Mouse (Mus musculus) cerebellum, adult 18-20 months (tissue): ENCODE measurements around the gene Rad17.

Source experiments
- DNase-seq, 2 experiments: peaks; one replicate each; pipeline ENCODE4 v3.0.0; 2021

The Rad17 gene

DNA sequence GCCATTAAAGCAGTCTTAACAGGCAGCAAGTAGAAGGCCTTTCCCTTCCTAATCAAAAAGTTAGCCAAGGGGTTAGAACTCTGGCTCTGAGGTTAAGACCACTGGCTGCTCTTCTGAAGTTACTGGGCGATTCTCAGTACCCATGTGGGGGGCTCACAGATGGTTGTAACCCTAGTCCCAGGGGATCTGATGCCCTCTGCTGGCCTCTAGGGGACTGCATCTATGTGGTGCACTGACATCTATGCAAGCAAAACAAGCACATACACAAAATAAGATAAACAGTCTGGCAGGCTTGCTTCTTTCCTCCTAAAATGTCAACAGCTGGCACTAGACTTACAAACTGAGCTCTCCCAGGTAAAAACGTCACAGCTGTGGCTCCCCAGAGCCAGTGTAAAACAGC lies 37.9 kb downstream of the Rad17 start:
- DNase-seq = no peak

DNA sequence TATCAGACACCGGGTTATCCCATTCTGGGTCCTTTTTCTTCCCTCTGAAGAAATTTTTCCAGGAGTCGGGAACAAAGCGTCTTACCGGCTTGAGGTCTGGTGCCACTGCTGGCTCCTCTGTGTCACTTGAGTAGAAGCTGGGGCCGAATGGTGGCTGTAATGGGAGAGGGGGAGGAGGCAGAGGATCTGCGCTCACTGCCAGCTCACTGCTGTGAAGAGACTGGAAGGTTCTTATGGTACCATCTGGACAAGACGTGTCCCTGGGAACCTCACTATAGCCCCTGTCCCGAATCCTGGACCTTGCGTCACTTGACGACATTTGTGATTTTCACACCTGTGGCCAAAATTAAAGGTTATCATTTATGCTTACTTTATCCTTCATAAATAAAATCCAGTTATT lies 38.6 kb downstream of the Rad17 start:
- peak; percentile 48 to 62 for DNase-seq

DNA sequence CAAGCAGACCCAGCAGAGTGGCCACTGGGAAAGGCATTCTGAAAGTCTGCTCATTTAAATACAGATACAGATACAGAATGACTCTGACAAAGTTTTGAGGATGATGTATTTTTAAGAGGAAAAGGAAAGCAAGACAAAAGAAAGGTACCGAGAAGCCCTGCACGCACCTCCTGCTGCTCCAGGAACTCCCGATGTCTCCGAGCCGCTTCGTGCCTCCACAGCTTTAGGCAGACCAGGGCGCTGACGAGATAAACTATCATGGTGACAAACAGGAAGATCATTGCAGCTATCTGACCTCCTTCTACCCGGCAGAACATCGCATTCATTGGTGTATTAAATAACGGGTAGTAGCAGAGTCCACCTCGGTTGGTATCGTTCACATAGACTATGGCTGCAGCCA lies 39.6 kb downstream of the Rad17 start:
- DNase-seq = no peak

DNA sequence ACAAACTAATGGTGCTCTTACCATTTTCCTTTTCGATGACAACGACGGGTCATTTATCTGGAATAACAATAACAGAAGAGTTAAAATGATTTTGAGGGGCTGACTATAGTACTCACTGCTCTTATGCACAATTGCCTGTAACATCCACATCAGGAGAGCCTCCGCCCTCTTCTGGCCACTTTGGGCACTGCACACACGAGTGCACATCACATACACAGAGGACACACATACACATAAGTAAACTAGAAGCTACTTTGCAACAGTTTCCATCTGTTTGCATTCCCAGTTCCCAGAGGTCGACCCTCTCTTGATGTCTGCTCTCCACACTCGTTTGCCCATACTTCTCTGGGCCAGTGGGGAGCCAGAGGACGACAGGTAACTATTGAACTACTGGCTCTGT lies 43.1 kb downstream of the Rad17 start:
- no peak for DNase-seq

DNA sequence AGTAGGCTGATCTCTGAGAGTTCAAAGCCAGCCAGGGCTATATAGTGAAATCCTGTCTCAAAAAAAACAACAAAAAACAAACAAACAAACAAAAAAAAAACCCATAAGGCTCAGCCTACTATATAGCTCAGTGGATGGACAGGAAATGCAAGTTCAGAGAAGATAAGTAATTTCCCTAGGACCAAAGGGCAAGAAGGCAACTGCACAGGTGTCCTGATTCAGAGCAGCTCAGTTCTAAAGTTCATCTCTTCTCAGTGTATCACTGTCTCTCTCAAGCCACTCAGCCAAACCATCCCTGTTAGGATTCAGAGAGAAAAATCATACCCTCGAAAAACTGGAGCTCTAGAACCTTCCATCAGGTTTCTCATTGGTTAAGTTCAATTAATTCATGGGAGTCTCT lies 45.0 kb downstream of the Rad17 start:
- no peak for DNase-seq

DNA sequence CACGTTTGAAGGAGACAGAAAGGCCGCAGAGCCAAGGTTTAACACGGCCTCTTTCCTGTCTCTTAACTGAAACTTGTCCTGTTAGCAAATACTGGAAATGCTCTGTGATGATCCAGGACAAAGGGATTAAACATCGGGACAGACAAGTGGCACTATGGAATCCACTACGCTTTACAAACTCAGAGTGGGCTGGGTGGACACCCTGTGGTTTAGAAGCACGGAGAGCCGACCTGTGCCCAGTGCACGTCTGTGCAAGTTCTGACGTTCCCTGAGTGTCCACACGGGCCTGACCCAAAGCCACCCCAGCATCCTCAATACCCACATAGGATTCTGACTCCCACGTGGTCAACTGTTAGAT lies 47.1 kb downstream of the Rad17 start:
- DNase-seq = no peak

DNA sequence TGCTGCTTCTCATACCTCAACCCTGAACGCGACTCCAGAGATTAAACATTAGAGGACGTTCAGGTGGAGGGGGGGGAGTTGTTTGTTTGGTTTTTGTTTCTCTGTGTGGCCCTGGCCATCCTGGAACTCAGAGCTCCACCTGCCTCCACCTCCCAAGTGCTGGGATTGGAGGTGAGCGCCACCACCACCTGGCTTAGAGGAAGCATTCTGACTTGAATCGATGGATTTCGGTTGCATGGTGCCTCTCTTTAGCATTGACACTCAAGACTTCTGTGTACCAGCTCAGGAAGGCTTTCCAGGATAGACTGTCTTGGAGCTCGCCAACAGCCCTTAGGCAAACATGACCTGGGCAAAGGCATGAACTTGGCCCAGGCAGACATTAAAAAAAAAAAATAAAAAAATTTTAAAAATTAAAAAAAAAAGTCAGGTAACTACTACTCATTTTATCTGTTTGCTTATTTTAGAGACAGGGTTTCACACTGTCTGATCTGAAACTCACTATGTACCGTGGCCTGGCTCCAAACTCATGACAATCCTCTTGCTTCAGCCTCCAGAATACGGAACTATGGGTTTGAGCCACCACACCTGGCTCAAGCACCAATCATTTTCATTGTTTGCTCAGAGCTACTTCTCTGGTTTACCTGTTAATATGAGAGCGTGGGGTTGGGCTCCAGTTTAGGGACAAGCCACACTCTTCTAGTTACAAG lies 47.7 kb downstream of the Rad17 start:
- DNase-seq = no peak

DNA sequence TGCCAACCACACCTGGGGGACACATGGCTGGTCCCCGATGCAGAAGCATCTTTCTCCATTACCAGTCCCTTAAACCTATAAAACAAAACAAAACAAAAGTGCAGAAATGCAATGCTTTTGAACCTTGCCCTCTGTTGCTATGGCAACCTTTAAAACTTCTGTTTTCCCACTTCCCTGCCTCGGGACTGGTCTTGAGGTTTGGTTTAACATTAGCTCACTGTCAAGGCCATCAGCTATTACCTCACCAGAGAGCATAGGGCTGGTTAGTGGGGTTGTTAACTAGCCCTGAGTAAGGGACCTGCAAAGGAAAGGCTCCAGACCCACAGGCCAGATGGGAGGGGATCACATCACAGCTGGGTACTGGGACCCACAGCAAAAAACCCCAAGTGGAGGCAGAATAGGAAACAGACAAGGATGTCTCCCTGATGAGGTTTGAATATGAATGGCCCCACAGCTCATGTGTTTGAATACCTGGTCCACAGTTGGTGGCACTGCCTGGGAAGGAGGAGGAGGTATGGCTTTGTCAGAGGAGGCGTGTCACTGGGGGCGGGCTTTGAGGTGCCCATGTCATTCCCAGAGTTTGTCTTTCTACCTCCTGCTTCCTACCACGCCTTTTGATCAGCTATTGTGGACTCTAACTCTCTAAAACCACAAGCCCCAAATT lies 48.5 kb downstream of the Rad17 start:
- no peak for DNase-seq

DNA sequence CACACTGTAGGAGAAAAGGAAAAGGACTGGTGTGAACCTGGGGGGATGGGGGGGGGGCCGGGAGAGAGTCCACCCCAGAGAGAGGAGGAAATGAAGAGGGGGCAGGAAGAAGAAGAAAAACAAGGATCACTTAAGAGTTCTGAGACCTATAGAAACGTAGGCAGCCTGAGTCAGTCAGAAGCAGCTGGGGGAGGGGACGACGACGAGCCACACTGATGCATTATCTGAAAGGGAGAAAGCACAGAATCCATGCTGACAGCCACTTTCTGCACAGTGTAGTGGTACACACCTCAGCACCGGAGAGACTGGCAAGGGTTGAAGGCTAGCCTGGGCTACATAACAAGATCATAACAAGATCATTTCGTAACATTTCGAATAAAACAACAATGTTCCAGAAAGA lies 49.8 kb downstream of the Rad17 start:
- DNase-seq = no peak

DNA sequence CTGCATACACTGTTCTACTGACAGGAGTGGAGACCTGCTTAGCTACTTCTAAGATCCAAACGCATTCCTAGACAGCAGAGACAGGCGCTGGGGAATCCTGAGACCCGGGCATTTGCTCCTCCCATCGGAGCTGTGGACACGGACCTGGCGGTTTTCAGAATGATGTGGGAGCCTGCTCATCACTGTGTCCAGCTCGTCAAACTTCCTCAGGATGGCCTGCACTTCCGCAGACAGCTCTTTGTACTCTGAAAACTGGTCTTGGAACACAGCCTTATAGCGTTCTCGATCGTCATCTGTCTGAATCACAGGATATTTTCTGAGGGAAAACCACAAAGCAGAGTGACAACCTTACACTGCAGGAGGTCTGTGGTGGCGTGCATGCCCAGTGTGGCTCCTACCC lies 50.5 kb downstream of the Rad17 start:
- no peak for DNase-seq

DNA sequence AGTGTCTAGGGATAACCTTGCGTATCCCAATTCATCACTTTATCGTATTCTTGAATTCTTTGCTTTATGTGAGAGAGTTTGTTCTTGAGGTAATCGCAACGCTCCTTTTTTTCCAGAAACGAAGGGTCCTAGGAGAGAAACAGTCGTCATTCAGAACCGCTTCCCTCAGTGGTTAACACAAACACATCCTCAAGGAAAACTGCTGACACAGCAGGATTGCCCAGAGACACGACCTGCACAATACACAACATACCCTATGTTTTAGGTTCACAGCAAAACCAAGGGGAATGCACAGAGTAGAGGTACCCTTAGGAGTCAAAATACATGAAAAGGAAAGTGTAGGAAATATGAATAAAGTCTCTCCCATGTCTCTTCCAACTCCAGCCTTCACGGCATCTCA lies 53.6 kb downstream of the Rad17 start:
- no peak for DNase-seq

DNA sequence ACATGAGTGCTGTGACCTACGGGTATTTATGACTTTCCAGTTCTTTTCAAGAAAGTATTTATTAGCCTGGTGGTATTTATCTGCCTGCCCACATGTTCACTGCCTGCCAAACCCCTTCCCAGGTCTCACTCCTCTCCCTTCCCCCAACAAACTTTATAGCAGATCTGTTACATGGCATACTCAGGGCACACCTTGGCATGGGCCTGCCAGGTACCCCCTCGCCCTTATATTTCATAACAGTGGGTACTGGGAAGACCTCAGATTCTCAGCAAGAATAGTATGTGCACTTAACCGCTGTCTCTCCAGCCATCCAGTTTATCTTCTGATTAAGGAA lies 55.3 kb downstream of the Rad17 start:
- DNase-seq = no peak

DNA sequence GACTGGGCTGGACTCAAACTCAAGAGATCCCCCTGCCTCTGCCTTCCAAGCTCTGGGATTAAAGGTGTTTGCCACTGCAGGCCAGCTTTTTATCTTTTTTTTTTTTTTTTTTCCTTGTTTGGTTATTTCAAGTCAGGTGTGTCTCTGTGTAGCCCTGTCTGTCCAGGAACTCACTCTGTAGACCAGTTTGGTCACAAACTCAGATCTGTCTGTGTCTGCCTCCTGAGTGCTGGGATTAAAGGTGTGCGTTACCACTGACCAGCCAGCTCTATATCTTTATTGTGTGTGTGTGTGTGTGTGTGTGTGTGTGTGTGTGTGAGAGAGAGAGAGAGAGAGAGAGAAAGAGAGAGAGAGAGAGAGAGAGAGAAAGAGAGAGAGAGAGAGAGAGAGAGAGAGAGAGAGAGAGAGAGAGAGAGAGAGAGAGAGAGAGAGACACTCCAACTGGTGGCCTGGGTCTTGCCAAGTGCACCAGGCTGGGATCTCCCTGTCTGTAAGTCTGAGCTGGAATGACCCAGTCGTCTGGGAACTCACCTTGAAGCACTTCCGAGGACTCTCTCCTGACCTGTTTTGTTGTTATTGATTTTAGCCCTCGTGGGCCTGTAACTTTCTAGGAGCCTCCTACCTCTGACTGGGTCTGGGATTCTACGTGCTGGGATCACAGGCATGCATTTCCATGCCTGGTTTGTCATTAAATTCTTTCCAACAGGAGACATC lies 55.9 kb downstream of the Rad17 start:
- no peak for DNase-seq

DNA sequence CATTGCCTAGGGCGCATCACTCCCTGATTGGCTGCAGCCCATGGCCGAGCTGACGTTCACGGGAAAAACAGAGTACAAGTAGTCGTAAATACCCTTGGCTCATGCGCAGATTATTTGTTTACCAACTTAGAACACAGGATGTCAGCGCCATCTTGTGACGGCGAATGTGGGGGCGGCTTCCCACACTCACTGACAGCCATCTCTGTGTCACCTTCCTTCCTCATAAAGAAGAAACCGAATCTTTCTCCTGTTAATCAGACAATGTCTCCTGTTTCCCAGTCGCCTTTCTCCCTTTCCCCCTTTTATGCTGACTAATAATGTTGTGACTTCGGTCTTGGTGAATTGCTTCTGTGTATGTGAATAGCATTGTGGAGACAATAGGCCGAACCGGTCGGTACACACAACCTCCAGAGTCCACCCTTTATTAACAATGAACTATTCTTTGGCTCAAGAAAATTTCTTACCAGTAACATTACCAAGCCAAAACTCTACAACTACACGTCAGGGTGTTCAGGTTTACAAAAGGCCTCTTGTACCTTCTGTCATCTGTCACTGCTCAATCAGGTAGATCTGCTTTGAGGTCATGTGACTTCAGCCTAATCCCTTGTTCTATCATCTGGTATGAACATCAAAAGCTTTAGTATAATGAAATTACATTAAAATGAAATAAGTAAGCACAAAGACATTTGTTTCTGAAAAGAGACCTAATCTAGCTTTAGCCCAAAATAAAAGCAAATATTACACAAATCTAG lies 56.6 kb downstream of the Rad17 start:
- peak in 1 of 2 experiments; percentile 51 for DNase-seq

DNA sequence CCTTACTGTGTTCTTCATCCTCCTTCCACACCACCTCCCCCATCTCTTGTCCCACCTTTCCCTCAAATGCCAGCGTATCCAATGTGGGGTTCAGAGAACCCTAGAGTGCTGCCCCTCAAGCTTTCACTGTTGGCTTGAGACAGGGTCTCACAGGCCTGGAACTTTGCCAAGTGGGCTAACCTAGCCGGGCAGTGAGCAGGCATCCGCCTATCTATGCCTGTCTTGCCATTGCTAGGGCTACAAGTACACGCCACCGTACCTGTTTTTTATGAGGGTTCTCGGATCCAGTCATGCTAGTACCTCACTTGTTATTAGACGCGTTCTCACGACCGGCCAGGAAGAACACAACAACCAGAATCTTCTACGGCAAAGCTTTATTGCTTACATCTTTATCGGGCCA lies 62.2 kb downstream of the Rad17 start:
- DNase-seq = no peak

DNA sequence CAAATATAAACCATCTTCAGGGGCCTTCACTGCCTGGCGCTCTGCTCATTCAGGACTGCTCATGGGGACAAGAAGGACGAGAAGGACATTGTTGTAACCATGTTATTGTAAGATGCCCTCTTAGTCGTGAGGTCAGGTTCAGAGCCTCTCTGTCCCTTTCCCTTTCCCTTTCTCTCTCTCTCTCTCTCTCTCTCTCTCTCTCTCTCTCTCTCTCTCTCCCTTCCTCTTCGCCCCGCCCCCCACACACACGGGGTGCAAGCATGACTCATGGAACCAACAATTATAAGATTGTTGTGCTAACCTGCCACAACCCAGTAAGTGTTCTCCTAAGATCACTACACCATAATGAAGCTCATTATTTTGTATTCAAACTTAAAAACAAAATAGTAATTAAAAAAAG lies 68.7 kb downstream of the Rad17 start:
- no peak for DNase-seq

DNA sequence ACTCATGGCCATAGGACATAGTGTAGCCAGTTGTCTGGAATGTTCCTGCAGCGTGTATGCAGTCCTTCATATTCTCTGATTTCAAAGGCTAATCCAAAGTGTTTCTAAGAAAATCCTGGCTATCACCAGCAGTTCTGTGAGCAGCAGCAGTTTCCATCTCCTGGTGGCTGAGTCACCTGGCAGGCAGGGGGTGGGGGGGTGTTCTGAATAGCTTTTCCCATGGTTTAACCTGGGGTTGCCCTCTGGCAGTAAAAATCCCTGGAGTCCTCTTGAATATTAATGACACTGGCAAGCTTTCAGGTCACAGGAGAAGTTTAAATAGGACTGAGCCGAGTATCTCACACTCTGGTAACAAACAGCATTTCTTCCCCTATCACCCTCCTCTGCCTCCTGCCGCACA lies 69.2 kb downstream of the Rad17 start:
- no peak for DNase-seq

DNA sequence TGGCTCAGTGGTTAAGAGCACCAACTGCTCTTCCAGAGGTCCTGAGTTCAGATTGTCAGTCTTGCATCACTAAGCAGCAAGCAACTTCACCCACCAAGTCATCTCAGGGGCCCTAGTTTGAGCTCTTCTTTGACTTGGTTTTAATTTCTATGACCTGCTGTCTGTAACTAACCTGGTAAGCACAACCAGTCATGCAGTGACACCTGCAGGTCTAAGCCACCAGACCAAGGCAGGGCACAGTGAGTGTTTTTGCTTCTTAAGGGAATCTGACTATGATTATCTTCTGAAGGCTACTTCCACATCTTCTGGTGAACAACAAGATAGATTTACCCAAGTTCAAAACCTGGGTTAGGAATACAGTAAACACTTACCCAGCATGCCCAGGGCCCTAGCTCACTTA lies 70.9 kb downstream of the Rad17 start:
- no peak for DNase-seq

DNA sequence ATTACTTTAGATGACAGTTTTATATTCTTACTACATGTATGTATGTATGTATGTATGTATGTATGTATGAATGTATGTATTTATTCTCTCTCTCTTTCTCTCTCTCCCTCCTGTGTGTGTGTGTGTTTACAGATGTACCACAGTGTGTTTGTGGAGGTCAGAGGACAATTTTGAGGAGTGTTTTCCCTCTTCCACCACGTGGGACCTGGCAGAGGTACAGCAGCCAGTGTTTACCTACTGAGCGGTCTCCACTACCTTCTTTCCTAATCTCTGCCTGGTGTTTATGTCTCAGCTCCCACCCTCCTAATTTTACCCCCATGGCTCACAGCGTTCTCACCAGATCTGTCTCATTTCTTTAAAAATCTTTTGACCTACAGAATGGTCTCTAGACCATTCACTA lies 71.6 kb downstream of the Rad17 start:
- no peak for DNase-seq

DNA sequence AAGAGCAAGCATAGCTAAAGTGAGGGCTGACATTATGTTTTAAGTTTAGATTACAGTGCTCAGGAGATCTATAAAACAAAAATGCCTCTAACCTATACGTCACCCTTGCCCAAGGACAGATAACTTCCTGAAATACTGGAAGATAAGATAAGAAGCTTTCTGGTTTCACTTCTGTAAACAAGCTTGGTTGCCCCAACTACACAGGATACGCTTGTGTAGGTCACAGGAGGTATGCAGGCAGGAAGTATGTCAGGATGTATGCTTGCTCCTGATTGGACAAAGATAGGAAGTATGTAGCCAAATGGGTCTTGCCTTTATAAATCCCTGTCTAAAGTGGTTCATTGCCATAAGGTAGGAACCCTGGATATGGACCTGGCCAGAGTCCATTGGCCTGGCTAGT lies 74.9 kb downstream of the Rad17 start:
- no peak for DNase-seq

DNA sequence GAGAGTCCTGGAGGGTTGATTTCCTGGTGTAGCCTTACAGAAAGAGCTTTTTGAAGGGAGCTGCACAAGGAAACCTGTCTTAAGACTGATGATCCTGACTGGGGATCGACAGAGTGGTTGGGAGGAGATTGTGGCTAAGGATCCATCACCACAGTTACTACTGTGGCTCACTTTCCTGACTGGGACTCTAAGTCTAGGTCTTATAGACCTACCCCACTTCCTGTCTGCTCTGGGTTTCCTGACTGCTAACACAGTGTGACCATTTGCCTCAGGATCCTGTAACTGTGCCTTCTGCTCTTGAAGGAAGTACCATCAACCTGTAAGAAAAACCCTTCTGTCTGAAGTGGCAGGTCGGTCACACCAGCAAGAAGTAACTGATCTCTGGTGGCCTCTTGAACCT lies 80.1 kb downstream of the Rad17 start:
- no peak for DNase-seq

DNA sequence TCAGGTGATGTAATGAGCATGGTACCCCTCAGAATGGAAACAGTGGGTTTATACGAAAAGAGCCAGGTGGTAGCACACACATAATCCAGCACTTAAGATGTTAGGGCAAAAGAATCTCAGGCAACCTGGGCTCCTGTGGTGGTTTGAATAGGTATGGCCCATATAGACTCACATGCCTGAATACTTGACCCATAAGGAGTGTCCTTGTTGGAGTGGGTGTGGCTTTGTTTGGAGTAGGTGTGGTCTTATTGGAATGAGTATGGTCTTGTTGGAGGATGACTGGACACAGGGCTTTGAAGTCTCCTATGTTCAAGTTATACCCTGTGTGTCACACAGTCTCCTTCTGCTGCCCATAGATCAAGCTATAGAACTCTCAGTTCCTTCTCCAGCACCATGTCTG lies 82.5 kb downstream of the Rad17 start:
- no peak for DNase-seq
